Mouse (Mus musculus): Measurements from ENCODE around the gene Naaladl2. TPM values are rescaled to one million over a fixed set of nuclear protein-coding genes. Genes with fewer than 3 reads are reported as not detected.
A peak's percentile ranks its signal among the peaks of the same experiment; 100 is the strongest.

Gene Naaladl2
- polyA plus RNA-seq, 1 experiment from 2014 or later: 3.9 TPM

DNA sequence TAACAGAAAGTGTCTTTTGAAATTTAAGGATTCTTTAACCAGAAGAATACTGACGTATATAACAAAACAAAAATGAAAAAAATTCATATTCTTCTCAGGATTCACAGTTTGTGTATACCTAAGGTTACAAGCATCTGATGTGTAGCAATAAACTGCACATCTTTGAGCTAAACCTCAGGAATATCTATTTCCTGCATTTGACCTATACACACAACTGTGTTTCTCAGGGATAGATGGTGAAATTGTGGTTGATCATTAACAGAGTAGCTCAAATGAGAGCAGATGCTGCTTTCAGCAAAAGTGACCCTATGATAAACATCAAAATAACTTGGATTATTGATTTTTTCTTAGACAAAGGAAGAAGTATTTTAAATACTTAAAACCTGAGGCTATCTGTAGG lies 1037.7 kb downstream of the Naaladl2 start:
- DNase-seq (ENCODE audit: low spot score) (no peak), ATAC-seq (replicated peaks; ENCODE audit: low FRiP score, low read depth) (no peak)
- Histone ChIP-seq H3K9ac (ENCODE audit: low read depth, low read length) (no peak overlapping the region), H3K36me3 (ENCODE audit: insufficient read depth, low read length) (no peaks in the 10 kb centered on the region), H3K4me3 (replicated peaks; ENCODE audit: low read depth, low read length) (no peak overlapping the region), H3K27ac (no peak overlapping the region), H3K9me3 (replicated peaks; ENCODE audit: low read length) (no peaks in the 10 kb centered on the region), H3K27me3 (ENCODE audit: insufficient read depth, low read length) (no peaks in the 10 kb centered on the region), H3K4me1 (replicated peaks; ENCODE audit: insufficient read depth, low read length) (no peaks in the 10 kb centered on the region), H3K4me2 (ENCODE audit: low read length) (no peak overlapping the region)
- 80% methylated on average over 1 of the region's 1 CpGs for WGBS
- no peak for TF ChIP-seq CTCF (IDR thresholded peaks at IDR 0.05; ENCODE audit: low read depth)

DNA sequence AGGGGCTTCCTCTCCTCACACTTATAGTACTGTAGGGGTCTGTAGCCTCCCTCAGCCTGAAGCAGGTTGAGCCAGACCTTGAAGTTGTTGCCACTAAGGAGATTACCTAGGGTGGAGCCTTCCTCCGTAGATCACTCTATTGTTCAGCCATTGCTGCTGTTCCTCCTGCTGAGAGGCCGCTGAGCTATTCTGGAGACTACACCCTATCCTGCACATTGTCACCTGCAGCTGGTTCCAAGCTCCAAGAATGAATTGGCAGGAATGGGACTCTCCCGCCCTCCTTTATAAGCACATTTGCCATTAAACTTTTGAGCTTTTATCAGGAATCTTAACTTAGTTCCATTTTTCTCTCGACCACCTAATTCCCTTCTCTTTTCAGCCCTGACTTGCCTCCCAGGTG lies 1064.3 kb downstream of the Naaladl2 start:
- H3K9ac ChIP-seq (ENCODE audit: low read depth, low read length): no peak overlapping the region
- H3K4me3 ChIP-seq (replicated peaks; ENCODE audit: low read depth, low read length): no peak overlapping the region
- DNase-seq (ENCODE audit: low spot score): no peak
- H3K4me1 ChIP-seq (replicated peaks; ENCODE audit: insufficient read depth, low read length): no peaks in the 10 kb centered on the region
- no peaks in the 10 kb centered on the region for H3K27me3 ChIP-seq (ENCODE audit: insufficient read depth, low read length)
- H3K9me3 ChIP-seq (replicated peaks; ENCODE audit: low read length): no peaks in the 10 kb centered on the region
- no peak overlapping the region for H3K27ac ChIP-seq
- no peak for ATAC-seq (replicated peaks; ENCODE audit: low FRiP score, low read depth)
- WGBS: 63% methylated on average over 4 of the region's 4 CpGs
- no peaks in the 10 kb centered on the region for H3K36me3 ChIP-seq (ENCODE audit: insufficient read depth, low read length)
- H3K4me2 ChIP-seq (ENCODE audit: low read length): no peak overlapping the region
- TF ChIP-seq CTCF (IDR thresholded peaks at IDR 0.05; ENCODE audit: low read depth): no peak

DNA sequence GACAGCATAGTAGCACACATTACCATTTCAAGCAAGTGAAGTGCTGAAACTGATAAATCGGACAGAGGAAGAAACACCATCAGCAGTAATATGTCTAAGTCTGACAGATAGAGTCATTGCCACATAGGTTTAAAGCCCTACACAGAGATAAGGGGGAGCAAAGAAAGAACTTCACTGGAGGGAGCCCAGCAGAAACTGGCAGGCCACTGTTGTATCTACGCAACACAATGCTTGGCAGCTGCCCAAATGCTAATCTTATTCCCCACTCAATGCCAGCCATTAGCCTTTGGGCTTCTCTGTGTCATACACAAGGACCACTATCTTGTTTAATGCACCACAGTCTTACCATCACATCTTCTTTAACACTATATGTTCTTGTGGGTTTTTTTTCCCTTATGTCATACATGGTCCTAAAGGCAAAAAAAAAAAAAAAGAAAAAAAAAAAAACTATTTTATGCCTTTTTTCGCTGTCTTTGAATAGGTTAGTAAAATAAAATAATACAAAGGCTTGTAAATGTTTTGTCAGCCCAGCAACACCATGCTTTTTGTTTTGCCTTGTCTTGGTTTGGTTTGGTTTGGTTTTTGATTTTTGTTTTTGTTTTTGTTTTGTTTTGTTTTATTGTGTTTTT lies 1072.8 kb downstream of the Naaladl2 start:
- no peak overlapping the region for H3K9ac ChIP-seq (ENCODE audit: low read depth, low read length)
- H3K27ac ChIP-seq: 0 out of 2 replicates have a peak overlapping the region, but pooled peaks have one; percentile 22
- DNase-seq (ENCODE audit: low spot score): peak; percentile 5

DNA sequence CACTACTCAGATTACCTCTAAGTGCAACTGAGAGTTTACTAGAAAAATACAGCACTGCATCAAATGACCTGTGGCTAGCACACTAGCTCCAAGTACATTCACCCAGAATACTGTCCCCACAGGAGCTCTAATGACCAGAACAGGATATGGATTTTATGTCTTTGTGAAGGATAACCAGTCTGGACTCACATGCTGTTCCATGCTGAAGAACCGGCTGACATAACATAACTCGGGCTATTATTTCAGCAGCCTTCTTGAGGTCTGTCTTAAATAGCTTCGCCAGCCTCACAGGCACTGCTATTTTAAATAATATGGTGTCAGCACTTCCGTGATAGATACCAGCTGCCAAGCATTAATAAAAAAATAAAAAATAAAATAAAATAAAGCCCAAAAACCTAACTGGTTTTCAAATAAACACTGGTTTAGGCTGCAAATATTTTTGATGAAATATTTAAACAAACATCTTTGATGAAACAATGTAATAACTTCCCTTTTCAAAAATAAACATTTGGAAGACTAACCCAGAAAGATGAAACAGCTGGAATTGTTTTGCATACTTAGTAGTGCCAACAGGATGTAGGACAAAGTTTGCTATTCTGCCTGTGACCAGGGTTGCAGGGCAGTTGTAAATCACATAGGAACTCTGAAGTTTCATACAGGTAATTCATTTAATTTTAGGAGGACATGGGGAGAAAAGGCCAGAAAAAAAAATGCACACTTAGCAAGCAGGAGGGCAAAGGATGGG lies 1073.5 kb downstream of the Naaladl2 start:
- DNase-seq (ENCODE audit: low spot score) (peak; percentile 19), ATAC-seq (replicated peaks; ENCODE audit: low FRiP score, low read depth) (no peak)
- no peaks in the 10 kb centered on the region for H3K36me3 ChIP-seq (ENCODE audit: insufficient read depth, low read length)
- H3K9ac ChIP-seq (ENCODE audit: low read depth, low read length): no peak overlapping the region
- H3K4me1 ChIP-seq (replicated peaks; ENCODE audit: insufficient read depth, low read length): no peaks in the 10 kb centered on the region
- TF ChIP-seq CTCF (IDR thresholded peaks at IDR 0.05; ENCODE audit: low read depth): no peak
- 0 out of 2 replicates have a peak overlapping the region, but pooled peaks have one; percentile 22 for H3K27ac ChIP-seq
- H3K9me3 ChIP-seq (replicated peaks; ENCODE audit: low read length): no peaks in the 10 kb centered on the region
- no peak overlapping the region for H3K4me3 ChIP-seq (replicated peaks; ENCODE audit: low read depth, low read length)
- WGBS: 25% methylated on average over 4 of the region's 4 CpGs
- no peak overlapping the region for H3K4me2 ChIP-seq (ENCODE audit: low read length)
- H3K27me3 ChIP-seq (ENCODE audit: insufficient read depth, low read length): no peaks in the 10 kb centered on the region

More for the DNA sequence above, 1072.8 kb downstream of the Naaladl2 start:
- TF ChIP-seq CTCF (IDR thresholded peaks at IDR 0.05; ENCODE audit: low read depth): no peak
- no peak for ATAC-seq (replicated peaks; ENCODE audit: low FRiP score, low read depth)
- Histone ChIP-seq H3K4me3 (replicated peaks; ENCODE audit: low read depth, low read length) (no peak overlapping the region), H3K27me3 (ENCODE audit: insufficient read depth, low read length) (no peaks in the 10 kb centered on the region), H3K4me2 (ENCODE audit: low read length) (no peak overlapping the region), H3K9me3 (replicated peaks; ENCODE audit: low read length) (no peaks in the 10 kb centered on the region), H3K36me3 (ENCODE audit: insufficient read depth, low read length) (no peaks in the 10 kb centered on the region), H3K4me1 (replicated peaks; ENCODE audit: insufficient read depth, low read length) (no peaks in the 10 kb centered on the region)
- 53% methylated on average over 3 of the region's 3 CpGs for WGBS

DNA sequence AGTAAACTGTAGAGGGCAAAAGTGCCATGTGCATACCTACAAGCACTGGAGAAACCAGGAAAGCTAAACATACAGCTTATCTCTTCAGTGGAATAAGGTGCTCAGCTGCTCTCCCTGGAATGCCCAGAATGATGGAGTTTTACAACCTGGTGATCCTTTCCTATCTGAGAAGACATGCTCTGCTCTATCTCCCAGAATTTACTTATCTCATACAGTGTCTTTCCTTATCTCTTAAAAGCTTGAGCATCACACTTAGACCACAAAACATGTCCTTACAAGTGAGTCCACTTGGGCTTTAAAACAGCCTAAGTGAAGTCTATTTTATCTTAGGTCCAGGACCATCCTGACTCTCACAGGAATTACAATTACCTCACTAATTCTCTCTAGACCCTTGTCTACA lies 1095.8 kb downstream of the Naaladl2 start:
- Histone ChIP-seq H3K9me3 (replicated peaks; ENCODE audit: low read length) (no peaks in the 10 kb centered on the region), H3K4me3 (replicated peaks; ENCODE audit: low read depth, low read length) (no peak overlapping the region), H3K4me2 (ENCODE audit: low read length) (no peak overlapping the region), H3K36me3 (ENCODE audit: insufficient read depth, low read length) (no peaks in the 10 kb centered on the region), H3K9ac (ENCODE audit: low read depth, low read length) (no peak overlapping the region), H3K27me3 (ENCODE audit: insufficient read depth, low read length) (no peaks in the 10 kb centered on the region), H3K27ac (no peak overlapping the region), H3K4me1 (replicated peaks; ENCODE audit: insufficient read depth, low read length) (no peaks in the 10 kb centered on the region)
- no peak for TF ChIP-seq CTCF (IDR thresholded peaks at IDR 0.05; ENCODE audit: low read depth)
- DNase-seq (ENCODE audit: low spot score): no peak
- ATAC-seq (replicated peaks; ENCODE audit: low FRiP score, low read depth): no peak

DNA sequence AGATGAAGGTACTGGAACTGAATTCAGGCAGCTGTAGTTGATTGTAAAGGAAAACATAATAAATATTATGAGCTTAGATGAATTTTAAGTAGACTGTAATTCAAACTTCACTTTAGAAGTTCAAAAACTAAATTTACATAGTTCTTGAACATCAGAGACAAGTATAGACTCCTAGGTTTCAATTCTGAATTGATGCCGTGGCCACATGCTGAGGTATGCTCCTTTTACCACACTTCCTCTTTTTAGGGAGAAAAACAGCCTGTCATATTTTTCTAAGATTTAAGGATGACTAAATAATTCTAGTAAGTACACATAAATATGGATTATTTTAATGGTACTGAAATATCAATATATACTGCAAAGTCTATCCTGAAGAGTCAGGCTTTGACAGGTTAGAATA lies 1142.3 kb downstream of the Naaladl2 start:
- Histone ChIP-seq H3K4me2 (ENCODE audit: low read length) (no peak overlapping the region), H3K4me1 (replicated peaks; ENCODE audit: insufficient read depth, low read length) (no peaks in the 10 kb centered on the region), H3K27me3 (ENCODE audit: insufficient read depth, low read length) (no peaks in the 10 kb centered on the region), H3K27ac (no peak overlapping the region), H3K9me3 (replicated peaks; ENCODE audit: low read length) (no peaks in the 10 kb centered on the region), H3K4me3 (replicated peaks; ENCODE audit: low read depth, low read length) (no peak overlapping the region), H3K9ac (ENCODE audit: low read depth, low read length) (no peak overlapping the region), H3K36me3 (ENCODE audit: insufficient read depth, low read length) (no peaks in the 10 kb centered on the region)
- no peak for DNase-seq (ENCODE audit: low spot score)
- WGBS: 86% methylated on average over 1 of the region's 1 CpGs
- no peak for TF ChIP-seq CTCF (IDR thresholded peaks at IDR 0.05; ENCODE audit: low read depth)
- ATAC-seq (replicated peaks; ENCODE audit: low FRiP score, low read depth): no peak

All from kidney, postnatal 0 days (tissue).